Mouse (Mus musculus) intestine, postnatal 0 days (tissue): ENCODE measurements around the gene Ugt1a6a. TPM values are rescaled to one million over a fixed set of nuclear protein-coding genes. Genes with fewer than 3 reads are reported as not detected.
A peak's percentile ranks its signal among the peaks of the same experiment; 100 is the strongest.
"Not testable (repeated sequence)": the region's sequence is repeated elsewhere in the genome, so short reads cannot be mapped to it uniquely, and the experiment has no call there.

ENCODE experiments used
- ATAC-seq: fragments of 200-750 bp; cut with Nextera tagmentation; 2 replicates; pipeline ENCODE4 v1.8.0; 2017; ENCODE audit warnings: mild to moderate bottlenecking, moderate TSS enrichment, moderate library complexity
- H3K27ac ChIP-seq: fragments of 300-500 bp; sonication (generic); 2 replicates; pipeline ENCODE4 v1.5.1; 2014; ENCODE audit warnings: mild to moderate bottlenecking, low read depth, low read length, moderate library complexity
- H3K27me3 ChIP-seq: fragments of 300-500 bp; sonication (generic); replicated peaks from 2 replicates; pipeline ENCODE4 v1.6.1; 2014; ENCODE audit warnings: low read length, mixed read lengths; ENCODE audit not compliant: control insufficient read depth, insufficient read depth
- H3K36me3 ChIP-seq: fragments of 300-500 bp; sonication (generic); 2 replicates; pipeline ENCODE4 v1.6.1; 2014; ENCODE audit warnings: mild to moderate bottlenecking, moderate library complexity; ENCODE audit not compliant: control insufficient read depth, insufficient read depth
- H3K4me1 ChIP-seq: fragments of 300-500 bp; sonication (generic); replicated peaks from 2 replicates; pipeline ENCODE4 v1.6.1; 2014; ENCODE audit warnings: antibody characterized with exemption, low read length, mixed read lengths; ENCODE audit not compliant: control insufficient read depth, insufficient read depth
- H3K4me2 ChIP-seq: fragments of 300-500 bp; sonication (generic); replicated peaks from 2 replicates; pipeline ENCODE4 v1.6.1; 2014; ENCODE audit warnings: low read depth, mild to moderate bottlenecking, moderate library complexity
- H3K4me3 ChIP-seq: fragments of 300-500 bp; sonication (generic); 2 replicates; pipeline ENCODE4 v1.5.1; 2014; ENCODE audit warnings: low read depth, low read length
- H3K9ac ChIP-seq: fragments of 300-500 bp; sonication (generic); 2 replicates; pipeline ENCODE4 v1.6.1; 2014; ENCODE audit warnings: mild to moderate bottlenecking, low read depth, low read length
- H3K9me3 ChIP-seq: fragments of 300-500 bp; sonication (generic); 2 replicates; pipeline ENCODE4 v1.6.1; 2016; ENCODE audit warnings: mixed run types; ENCODE audit not compliant: control insufficient read depth
- CTCF ChIP-seq: sonication (generic); IDR thresholded peaks from 2 replicates; pipeline ENCODE4 v1.5.1; 2016; ENCODE audit warnings: low read depth, mild to moderate bottlenecking, control low read depth, antibody characterized with exemption, moderate library complexity
- WGBS: fragments of 180-500 bp; shearing (Covaris S2); extraction: QIAGEN DNeasy Blood & Tissue Kit; methylation state at CpG from one replicate; pipeline ENCODE4 v1.1.7; 2014; 5-methylcytosine and 5-hydroxymethylcytosine counted together
- polyA plus RNA-seq: library from polyadenylated mRNA; unstranded; fragments of >200 nt; fragmentation: Nextera tagmentation; extraction: Ambion mirVana; gene quantifications from 2 replicates; pipeline ENCODE4 v1.2.1, GENCODE M21; 2015

The Ugt1a6a gene
- polyA plus RNA-seq, 1 experiment from 2014 or later = 5.7 TPM

DNA sequence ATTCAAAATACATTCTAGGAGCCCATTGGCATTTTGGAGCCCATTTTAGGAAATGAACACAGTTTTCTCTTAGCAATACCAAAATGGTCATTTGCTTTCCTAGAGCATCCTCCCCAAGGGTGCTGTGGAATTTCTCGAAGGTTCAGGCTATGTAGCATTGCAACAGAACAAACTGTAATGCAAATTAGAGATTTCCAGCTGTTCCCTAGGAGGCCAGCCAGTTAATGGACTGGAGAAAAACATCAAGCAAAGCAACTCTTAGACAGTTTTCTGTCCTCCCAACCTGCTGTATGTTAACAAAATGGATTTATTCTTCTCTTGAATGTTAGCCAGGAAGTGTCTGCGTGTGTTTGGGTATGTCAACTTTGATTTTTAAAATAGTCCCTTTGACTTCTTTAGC lies 2.0 kb downstream of the Ugt1a6a start:
- Histone ChIP-seq H3K27ac (no peak overlapping the region), H3K9ac (no peak overlapping the region), H3K4me3 (no peak overlapping the region), H3K27me3 (no peaks in the 10 kb centered on the region), H3K4me1 (peaks cover 5% of the 10 kb centered on the region; the same call in 1 of the 2 replicates), H3K4me2 (no peak overlapping the region), H3K9me3 (no peaks in the 10 kb centered on the region), H3K36me3 (no peaks in the 10 kb centered on the region)
- no peak for ATAC-seq
- 75% methylated on average over 2 of the region's 2 CpGs for WGBS
- no peak for TF ChIP-seq CTCF

DNA sequence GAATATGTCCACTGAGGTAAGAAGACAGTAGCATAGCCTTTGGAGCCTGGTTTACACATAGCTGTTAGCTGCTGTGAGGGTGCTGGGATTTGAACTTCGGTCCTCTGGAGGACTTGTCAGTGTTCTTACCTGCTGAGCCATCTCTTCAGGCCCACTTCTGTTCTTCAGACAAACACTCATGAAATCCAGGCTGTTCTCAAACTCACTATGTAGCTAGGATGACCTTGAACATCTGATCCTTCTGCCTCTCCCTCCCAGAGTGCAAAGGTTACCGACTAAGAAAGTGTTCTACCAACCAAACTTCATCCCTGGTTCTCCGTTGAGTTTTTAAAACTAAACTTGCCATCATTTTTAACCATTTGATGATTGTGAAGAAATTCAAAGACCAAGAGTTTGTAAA lies 2.7 kb downstream of the Ugt1a6a start:
- no peak for TF ChIP-seq CTCF
- ATAC-seq = no peak
- H3K36me3 ChIP-seq = no peaks in the 10 kb centered on the region
- H3K4me1 ChIP-seq = peaks cover 5% of the 10 kb centered on the region; the same call in 1 of the 2 replicates
- no peak overlapping the region for H3K27ac ChIP-seq
- H3K27me3 ChIP-seq = no peaks in the 10 kb centered on the region
- WGBS = 59% methylated on average over 3 of the region's 3 CpGs
- no peaks in the 10 kb centered on the region for H3K9me3 ChIP-seq
- no peak overlapping the region for H3K4me2 ChIP-seq
- H3K9ac ChIP-seq = no peak overlapping the region
- H3K4me3 ChIP-seq = no peak overlapping the region

DNA sequence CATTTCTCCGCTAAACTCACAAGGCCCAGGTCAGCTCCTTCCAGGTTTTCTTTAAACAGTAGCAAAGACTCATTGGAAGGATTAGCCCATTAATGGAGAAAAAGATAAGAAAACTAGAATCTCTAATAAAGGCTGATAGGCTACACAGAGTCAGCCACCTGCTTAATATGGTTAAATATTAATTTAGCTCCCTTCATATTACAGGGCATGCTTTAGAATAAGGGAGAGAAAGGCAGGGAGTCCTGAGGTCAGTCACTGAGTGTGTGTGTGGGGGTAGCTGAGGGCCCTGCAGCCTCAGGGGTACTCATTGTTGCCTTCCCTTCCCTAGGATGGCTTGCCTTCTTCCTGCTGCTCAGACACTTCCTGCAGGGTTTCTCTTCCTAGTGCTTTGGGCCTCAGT lies 3.5 kb downstream of the Ugt1a6a start:
- Histone ChIP-seq H3K4me3 (no peak overlapping the region), H3K9ac (no peak overlapping the region), H3K27me3 (no peaks in the 10 kb centered on the region), H3K4me2 (no peak overlapping the region), H3K9me3 (no peaks in the 10 kb centered on the region), H3K27ac (no peak overlapping the region), H3K36me3 (no peaks in the 10 kb centered on the region), H3K4me1 (peaks cover 5% of the 10 kb centered on the region; the same call in 1 of the 2 replicates)
- ATAC-seq = no peak
- TF ChIP-seq CTCF = no peak
- 41% methylated on average over 1 of the region's 1 CpGs for WGBS

DNA sequence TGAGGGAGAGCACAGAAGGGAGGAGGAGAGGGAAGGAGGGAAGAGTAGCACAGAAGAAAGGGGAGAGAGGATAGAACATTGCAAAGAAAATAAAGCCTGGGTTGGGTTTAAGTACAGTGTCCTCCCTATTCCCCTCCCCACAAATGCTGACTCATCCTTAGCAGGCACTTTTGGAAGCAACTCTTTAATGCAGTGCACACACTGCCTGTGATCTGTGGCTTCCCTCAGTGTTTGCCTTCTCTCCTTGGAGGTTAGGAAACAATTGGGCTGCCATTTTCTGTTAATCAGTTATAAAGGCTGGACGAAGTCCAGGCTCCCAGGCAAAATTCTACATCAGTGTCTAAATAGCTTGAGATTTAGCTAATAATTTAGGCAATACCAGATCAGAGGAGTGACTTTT lies 5.9 kb downstream of the Ugt1a6a start:
- peak; percentile 72 for ATAC-seq
- not testable (repeated sequence) for H3K4me1 ChIP-seq, H3K9ac ChIP-seq, H3K4me3 ChIP-seq, H3K9me3 ChIP-seq, H3K4me2 ChIP-seq, H3K27me3 ChIP-seq, H3K36me3 ChIP-seq, H3K27ac ChIP-seq
- 29% methylated on average over 1 of the region's 1 CpGs for WGBS

DNA sequence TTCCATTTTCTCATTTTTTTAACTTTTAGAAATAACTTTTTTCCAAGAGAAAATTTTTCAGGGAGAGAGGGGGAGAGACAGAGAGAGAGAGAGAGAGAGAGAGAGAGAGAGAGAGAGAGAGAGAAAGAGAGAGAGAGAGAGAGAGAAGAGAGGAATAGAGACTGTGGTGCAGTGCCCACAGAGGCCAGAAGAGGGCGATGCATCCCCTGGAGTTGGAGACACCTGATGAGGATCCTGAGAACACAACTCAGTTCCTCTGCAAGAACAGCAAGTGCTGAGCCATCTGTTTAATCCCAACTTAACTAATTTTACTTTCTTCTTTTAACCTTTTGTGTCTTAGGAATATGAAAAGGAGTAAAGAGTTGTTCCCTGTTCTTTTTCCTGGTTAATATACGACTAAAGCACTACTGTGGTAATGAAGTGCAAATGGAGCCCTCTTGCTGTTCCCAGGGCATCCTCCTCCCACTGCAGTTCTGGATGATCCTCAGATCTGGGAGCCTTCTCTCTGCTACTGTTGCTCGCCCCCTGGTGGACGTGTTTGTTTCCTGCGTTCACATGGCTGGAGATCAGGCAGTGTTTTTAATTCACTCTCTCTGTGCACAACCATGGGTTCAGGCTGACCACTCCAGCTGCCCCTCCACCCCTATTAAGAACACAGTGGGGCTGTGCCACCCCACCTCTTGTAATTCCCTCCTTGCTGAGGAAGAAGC lies 9.5 kb downstream of the Ugt1a6a start:
- not testable (repeated sequence) for H3K4me2 ChIP-seq, H3K4me3 ChIP-seq, H3K27me3 ChIP-seq, H3K4me1 ChIP-seq, H3K9me3 ChIP-seq, H3K27ac ChIP-seq, H3K9ac ChIP-seq, H3K36me3 ChIP-seq
- peak; percentile 68 for TF ChIP-seq CTCF
- WGBS = 6% methylated on average over 5 of the region's 5 CpGs
- ATAC-seq = peak; percentile 41; the same call in 1 of the 2 replicates

DNA sequence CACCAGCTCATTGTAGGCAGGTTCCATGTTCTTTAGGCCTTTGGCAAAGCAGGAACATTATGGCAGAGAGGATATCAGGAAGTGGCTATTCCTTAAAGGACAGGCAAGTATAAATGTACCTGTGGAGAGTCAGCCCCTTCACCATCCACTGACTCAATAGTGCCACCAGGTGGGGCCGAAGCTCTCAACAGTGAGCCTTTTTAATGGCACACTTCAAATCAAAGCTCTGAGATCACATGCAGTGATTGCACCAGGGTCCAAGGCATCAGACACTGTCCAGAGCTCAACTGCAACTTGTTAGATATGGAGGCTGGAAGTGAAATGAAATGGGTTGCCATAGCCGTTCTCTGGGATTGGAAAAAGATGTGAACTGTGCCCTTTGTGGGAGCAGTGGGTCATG lies 10.7 kb downstream of the Ugt1a6a start:
- not testable (repeated sequence) for H3K27ac ChIP-seq, H3K9me3 ChIP-seq, H3K4me3 ChIP-seq, ATAC-seq, H3K36me3 ChIP-seq, H3K27me3 ChIP-seq, H3K4me1 ChIP-seq, H3K4me2 ChIP-seq, H3K9ac ChIP-seq
- WGBS = 55% methylated on average over 2 of the region's 2 CpGs
- peak; percentile 65 for TF ChIP-seq CTCF

DNA sequence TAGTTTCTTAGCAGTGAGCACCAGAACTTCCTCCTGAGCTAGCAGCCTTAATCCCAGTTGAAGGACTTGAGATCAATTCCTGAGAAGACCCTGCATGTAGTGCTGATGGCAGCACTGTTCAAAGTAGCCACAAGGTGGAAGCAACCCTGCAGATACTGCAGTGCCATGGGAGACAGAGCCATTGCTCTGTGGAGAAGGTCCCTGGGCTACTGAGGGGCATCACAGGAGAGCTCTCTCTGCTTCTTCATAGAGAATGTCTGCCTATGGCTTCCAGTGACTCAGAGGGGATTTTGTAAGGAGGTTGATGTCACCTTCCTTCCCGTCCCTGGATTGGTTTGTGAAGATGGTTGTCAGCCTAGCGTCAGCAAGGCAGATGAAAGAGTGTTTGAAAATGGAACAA lies 15.5 kb downstream of the Ugt1a6a start:
- not testable (repeated sequence) for H3K27ac ChIP-seq, ATAC-seq, H3K9ac ChIP-seq, H3K4me1 ChIP-seq, H3K27me3 ChIP-seq, H3K36me3 ChIP-seq, H3K4me2 ChIP-seq, H3K4me3 ChIP-seq, H3K9me3 ChIP-seq
- WGBS = 78% methylated on average over 2 of the region's 2 CpGs
- peak; percentile 66 for TF ChIP-seq CTCF
